Mouse (Mus musculus) telencephalon, adult 2 months (tissue): ENCODE results near the gene Cacna1c.

Experiments used
- DNase-seq: peaks from one replicate; pipeline ENCODE4 v3.0.0-alpha.2; 2011; ENCODE audit warnings: low read depth, low spot score

The Cacna1c gene

DNA sequence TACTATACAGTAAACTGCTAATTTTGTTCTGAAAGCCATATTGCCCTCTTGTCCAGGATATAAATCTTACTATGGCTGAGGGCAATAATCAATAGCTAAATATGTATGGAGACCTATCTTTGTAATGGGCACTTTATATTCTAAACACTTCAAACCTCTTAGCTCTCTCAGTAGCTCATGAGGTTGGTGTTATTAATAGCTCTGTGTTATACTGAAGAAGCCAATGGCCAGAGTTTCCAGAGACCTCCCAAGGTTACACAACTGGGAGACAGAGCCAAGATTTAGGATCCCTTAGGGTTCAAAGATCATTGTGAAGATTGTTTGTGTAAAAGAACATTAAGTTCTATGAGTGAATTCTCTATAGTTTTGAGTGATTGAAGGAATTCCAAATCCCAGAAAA lies 30.5 kb downstream of the Cacna1c start:
- DNase-seq, result no peak

DNA sequence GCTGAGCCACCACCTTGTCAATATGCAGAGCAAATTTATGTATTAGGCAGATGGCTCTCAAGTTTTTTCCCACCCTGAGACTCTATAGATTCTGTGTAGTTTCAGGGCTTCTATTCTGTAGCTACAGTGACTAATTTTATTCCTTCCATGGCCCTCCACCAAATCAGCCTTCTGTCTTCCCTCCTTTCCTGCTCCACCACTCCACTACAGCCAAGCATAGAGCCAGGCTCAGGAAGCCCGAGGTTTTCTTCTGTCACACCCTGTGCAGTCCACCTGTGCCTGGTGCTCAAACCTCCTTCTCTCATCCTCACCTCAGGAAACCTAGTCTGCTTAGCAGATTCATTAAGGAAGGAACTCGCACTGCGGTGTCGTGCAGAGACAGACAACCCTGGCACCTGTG lies 51.1 kb downstream of the Cacna1c start:
- no peak for DNase-seq

GRCm38 (mm10) chr6:119139561-119139960 lies 56.7 kb downstream of the Cacna1c start:
- DNase-seq, result no peak

GRCm38 (mm10) chr6:119137768-119138167 lies 58.5 kb downstream of the Cacna1c start:
- DNase-seq, result no peak

- DNase-seq, result no peak
Measured at GRCm38 (mm10) chr6:119132863-119133262, 63.4 kb downstream of the Cacna1c start.

GRCm38 (mm10) chr6:119132111-119132735 lies 64.0 kb downstream of the Cacna1c start:
- DNase-seq, result no peak

DNA sequence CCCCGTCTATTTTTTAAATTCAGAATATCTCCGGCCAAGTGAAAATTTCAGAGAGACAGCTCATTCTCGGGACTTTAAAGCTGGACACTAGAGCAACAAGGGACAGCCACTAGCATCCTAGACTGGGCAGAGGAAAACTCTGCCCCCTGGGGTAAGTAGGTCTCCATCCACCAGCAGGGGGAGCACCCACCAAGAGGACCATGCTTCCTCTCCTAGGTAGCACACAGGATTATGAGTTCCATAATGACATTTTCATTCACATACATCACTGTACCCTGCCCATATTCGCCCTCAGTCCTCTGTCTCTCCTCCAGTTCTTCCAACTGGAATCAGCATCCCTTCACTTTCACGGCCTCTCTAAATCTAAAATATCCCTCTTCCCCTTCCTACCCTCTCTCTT lies 66.6 kb downstream of the Cacna1c start:
- DNase-seq, result no peak

- no peak for DNase-seq
Measured at GRCm38 (mm10) chr6:119128521-119128920, 67.7 kb downstream of the Cacna1c start.

GRCm38 (mm10) chr6:119128076-119128475 lies 68.1 kb downstream of the Cacna1c start:
- no peak for DNase-seq

DNA sequence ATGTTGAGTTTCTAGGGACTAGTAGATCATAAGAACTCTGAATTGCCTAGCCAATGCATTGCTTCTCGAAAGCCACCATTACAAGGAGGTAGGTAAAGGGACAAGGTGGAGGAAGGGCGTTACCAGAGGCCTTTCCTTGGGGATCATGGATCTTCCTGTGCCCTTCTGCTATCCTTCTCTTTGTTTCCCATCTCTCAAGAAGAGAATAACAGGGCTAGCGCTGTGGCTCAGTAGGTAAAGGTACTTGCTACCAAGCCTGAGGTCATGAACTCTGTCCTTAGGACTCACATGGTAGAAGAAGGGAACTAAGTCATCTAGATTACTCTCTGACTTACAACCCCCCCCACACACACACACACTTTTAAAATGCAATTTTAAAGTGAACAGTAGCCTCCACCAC lies 69.2 kb downstream of the Cacna1c start:
- DNase-seq, result no peak

GRCm38 (mm10) chr6:119118371-119118770 lies 77.8 kb downstream of the Cacna1c start:
- no peak for DNase-seq

DNA sequence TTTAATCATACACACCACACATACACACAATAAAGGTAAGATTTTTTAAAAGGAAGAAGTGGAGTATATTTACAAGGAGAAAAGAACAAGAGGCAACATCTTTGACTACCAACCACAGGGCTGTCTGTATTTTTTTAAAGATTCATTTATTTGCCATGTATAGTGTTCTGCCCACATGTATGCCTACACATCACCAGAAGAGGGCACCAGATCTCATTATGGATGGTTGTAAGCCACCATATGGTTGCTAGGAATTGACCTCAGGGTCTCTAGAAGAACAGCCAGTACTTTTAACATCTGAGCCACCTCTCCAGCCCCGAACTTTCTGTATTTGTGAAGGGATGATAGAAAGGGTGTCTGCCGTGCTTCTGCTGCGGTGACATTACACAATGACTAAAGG lies 79.9 kb downstream of the Cacna1c start:
- no peak for DNase-seq

DNA sequence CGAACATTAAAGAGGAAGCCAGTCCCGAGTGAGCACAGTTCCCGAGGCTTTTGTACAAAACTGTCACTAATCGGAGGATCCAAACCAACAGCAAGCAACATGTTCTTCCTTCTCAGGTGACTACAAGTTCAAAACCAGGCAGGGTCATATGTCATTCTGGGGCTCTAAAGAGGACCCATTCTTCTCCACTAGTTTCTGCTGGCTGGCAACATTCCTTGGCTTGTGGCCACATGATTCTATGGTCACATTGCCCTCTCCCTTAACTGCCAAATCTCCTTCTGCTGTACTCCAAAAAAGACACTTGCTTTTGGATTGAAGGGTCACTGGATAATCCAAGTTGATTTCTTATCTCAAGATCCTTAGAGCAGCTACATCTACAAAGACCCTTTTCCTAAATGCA lies 82.9 kb downstream of the Cacna1c start:
- no peak for DNase-seq

GRCm38 (mm10) chr6:119110369-119110768 lies 85.8 kb downstream of the Cacna1c start:
- DNase-seq, result no peak

DNA sequence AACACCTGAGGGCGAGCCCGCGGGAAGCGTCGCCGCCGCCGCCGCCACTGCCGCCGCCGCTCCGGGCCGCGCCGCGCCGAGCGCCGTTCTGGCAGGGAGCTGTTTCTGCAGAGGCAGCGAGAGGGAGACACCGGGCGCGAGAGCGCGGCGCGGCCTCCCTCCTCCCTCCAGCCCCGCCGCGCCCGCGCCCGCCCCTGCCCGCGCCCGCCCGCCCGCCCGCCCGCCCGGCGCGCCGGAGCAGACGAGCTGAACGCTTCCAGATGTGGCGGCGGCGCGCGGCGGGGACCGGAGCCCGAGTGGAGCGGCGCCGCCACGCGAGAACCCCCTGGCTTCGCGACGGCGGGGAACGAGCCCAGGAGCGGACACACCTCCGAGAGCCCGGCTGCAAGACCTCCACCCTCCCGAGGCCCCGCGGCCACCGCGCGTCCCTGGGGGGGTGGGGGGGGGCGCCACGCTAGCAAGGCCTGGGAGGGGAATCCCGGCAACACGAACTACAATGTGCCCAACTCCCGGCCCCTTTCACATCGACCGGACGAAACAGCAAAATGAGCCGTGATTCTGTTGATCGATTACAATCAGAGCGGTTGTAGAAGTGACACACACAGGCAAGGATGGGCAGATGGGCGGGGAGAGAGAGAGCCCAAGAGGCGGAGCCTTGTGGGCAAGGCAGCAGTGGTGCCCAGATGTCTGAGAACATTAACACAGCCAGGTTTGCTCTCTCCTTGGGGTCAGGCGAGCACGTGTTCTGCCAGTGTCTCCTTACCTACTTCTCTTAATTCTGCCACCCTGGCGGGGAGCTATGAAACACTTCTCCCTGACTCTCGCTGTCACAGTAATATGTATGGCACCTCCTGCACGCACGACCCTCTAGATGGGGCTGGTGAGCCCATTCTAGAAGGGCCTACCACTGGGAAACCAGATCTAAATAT lies 87.5 kb downstream of the Cacna1c start:
- peak; percentile 68 for DNase-seq

DNA sequence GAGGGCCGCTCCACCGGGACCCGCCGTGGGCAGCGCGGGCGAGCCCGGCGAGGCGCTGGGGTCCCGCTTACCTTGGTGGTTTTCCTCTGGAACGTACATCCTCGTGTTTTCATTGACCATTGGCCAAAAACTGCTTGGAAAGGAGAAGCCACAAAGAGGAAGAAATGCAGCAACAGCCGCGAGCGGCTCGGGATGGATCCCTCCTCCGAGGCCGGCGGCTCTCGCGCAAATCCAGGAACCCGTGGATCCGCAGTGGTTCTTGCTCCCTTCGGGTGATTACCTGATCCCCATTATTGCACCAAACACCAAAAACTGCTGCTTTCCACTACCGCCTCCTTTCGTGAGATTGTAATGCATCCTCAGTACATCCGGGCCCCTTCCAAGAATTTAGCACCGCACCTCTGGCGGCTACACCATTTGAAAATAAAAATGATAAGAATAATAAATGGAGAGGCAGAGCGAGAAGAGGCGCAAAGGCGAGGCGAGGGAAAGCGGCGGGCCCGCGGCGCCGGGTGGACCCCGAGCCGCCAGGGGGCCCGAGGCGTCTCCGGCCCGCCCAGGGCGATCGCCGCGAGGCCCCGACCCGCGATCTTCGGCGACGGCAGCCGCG lies 88.3 kb downstream of the Cacna1c start:
- DNase-seq, result no peak

DNA sequence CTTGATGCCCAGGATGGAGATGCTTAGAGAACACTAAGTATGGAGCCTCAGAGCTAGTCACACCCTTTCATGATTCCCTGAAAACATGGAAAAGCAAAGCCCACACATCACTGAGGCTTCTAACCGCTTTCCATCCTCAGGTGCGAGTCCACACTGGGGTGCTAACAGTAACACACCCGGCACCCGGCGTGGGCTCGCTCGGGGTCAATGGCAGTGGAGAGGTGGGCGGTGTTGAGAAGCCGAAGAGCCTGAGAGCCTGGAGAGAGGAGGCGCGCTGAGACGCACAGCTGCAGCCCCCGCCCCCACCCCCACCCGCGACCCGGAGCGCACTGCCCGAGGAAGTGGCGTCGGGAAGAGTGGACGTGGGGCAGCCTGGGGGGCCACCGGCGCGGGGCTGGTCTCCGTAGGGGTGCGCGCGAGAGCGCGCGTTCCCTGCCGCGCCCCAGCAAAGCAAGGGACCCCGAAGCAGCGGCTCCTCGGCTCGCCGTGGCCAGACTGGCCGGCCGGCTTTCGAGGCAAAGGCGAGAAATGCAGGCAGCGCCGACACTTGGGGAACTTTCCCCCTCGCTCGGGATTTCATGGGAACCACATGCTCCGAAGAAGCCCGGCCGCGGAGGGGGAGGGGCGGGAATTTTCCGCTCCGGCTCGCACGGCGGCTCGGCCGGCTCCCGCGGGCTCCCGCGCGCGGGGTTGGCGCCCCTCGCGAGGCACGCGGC lies 88.9 kb downstream of the Cacna1c start:
- no peak for DNase-seq

DNA sequence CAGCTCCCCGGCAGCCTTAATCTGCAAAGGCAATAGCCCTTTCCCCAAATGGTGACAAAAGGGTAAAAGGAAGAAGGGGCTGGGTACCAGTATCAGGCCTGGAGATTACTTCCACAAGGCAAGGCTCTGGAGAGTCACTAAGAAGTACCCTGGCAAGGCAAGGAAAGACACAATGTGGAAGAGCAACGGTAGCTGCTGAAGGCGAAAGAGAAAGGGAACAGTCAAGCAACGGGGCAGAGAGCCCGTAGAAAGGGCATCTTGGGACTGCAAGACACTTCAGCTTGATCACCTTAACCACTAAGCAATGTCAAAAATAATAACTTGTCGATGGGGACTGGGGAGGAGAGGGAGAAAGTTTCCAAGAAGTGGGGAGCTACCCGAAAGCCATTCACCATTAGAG lies 89.5 kb downstream of the Cacna1c start:
- DNase-seq, result no peak

DNA sequence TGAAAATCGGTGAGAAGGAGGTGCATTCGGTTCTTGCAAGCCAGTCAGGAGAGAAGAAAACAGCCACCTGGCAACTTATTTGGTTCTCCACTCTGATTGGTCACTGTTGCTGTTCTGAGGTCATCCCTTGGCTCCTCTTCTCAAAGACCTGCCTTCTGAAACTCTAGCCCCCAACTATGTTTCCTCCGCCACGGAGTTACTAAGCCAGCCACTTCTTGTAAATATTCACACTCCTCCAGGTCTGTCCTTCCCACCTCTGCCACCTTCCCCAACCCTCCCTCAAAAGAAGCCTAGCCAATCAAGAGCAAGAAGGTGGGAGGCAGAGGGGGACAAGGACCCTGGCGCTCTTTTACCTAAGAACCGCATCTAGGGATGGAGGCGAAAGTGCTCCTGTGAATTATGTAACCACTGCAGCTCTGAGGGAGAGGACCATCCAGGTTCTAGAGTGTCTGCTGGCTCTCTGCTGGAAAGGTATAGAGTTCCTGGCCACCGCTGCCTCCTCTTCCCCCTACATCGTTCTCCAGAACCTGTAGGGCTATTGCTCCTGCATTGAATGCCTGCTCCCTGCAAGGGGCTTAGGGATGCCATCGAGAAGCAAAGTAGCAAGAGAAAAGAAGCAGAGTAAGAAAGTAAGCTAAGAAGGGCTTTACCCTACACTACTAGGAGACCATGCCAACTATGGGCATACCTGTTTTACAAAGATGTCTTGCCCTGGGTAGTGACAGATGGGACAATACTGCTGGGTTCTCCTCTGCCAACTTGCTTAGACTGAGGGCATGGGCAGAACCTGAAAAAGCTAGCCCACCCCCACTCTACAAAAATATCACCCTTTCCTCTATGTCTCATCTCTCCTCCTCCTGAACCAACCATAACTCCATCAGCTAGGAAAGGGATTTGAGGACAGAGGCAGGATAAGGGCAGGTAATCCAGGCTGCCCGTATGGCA lies 90.3 kb downstream of the Cacna1c start:
- peak; percentile 60 for DNase-seq

- DNase-seq, result peak; percentile 66
Measured at GRCm38 (mm10) chr6:119104246-119104645, 92.0 kb downstream of the Cacna1c start.

- DNase-seq, result no peak
Measured at GRCm38 (mm10) chr6:119102936-119103335, 93.3 kb downstream of the Cacna1c start.
